Mouse (Mus musculus): ENCODE results near the gene Kit.

The Kit gene

GRCm38 (mm10) chr5:75632846-75633640 is 58.3 kb downstream of the Kit start:
- DNase-seq (ENCODE audit: low spot score in 2 of 2) = no peak

- DNase-seq (ENCODE audit: low spot score in 2 of 2) = no peak
These were observed 60.7 kb downstream of the Kit start for GRCm38 (mm10) chr5:75635385-75635784.

GRCm38 (mm10) chr5:75640637-75641036 is 65.9 kb downstream of the Kit start:
- no peak for DNase-seq (ENCODE audit: low spot score in 2 of 2)

- no peak for DNase-seq (ENCODE audit: low spot score in 2 of 2)
These were observed 72.3 kb downstream of the Kit start for GRCm38 (mm10) chr5:75647046-75647445.

- DNase-seq (ENCODE audit: low spot score in 2 of 2) = no peak
These were observed 75.8 kb downstream of the Kit start for GRCm38 (mm10) chr5:75650566-75650965.

- DNase-seq (ENCODE audit: low spot score in 2 of 2) = no peak
These were observed 78.7 kb downstream of the Kit start for GRCm38 (mm10) chr5:75653431-75653830.

GRCm38 (mm10) chr5:75658575-75658974 is 83.9 kb downstream of the Kit start:
- DNase-seq (ENCODE audit: low spot score in 2 of 2) = no peak

GRCm38 (mm10) chr5:75660342-75660741 is 85.6 kb downstream of the Kit start:
- DNase-seq (ENCODE audit: low spot score in 2 of 2) = no peak

GRCm38 (mm10) chr5:75662466-75662865 is 87.8 kb downstream of the Kit start:
- no peak for DNase-seq (ENCODE audit: low spot score in 2 of 2)

GRCm38 (mm10) chr5:75663768-75664167 is 89.1 kb downstream of the Kit start:
- DNase-seq (ENCODE audit: low spot score in 2 of 2) = no peak

GRCm38 (mm10) chr5:75667083-75667482 is 92.4 kb downstream of the Kit start:
- DNase-seq (ENCODE audit: low spot score in 2 of 2) = no peak

- DNase-seq (ENCODE audit: low spot score in 2 of 2) = no peak
These were observed 96.5 kb downstream of the Kit start for GRCm38 (mm10) chr5:75671136-75671788.

- no peak for DNase-seq (ENCODE audit: low spot score in 2 of 2)
These were observed 101.3 kb downstream of the Kit start for GRCm38 (mm10) chr5:75676024-75676423.

GRCm38 (mm10) chr5:75679896-75680295 is 105.2 kb downstream of the Kit start:
- no peak for DNase-seq (ENCODE audit: low spot score in 2 of 2)

GRCm38 (mm10) chr5:75695162-75695809 is 120.6 kb downstream of the Kit start:
- DNase-seq (ENCODE audit: low spot score in 2 of 2) = no peak

GRCm38 (mm10) chr5:75696960-75697359 is 122.2 kb downstream of the Kit start:
- no peak for DNase-seq (ENCODE audit: low spot score in 2 of 2)

GRCm38 (mm10) chr5:75698556-75698955 is 123.8 kb downstream of the Kit start:
- DNase-seq (ENCODE audit: low spot score in 2 of 2) = no peak

- no peak for DNase-seq (ENCODE audit: low spot score in 2 of 2)
These were observed 124.4 kb downstream of the Kit start for GRCm38 (mm10) chr5:75699081-75699480.

GRCm38 (mm10) chr5:75699516-75699915 is 124.8 kb downstream of the Kit start:
- DNase-seq (ENCODE audit: low spot score in 2 of 2) = no peak

- DNase-seq (ENCODE audit: low spot score in 2 of 2) = no peak
These were observed 126.9 kb downstream of the Kit start for GRCm38 (mm10) chr5:75701662-75702061.

GRCm38 (mm10) chr5:75702080-75702479 is 127.4 kb downstream of the Kit start:
- DNase-seq (ENCODE audit: low spot score in 2 of 2) = no peak

- no peak for DNase-seq (ENCODE audit: low spot score in 2 of 2)
These were observed 130.0 kb downstream of the Kit start for GRCm38 (mm10) chr5:75704584-75705175.
